Mouse (Mus musculus) heart, embryonic 11.5 days (tissue): ENCODE measurements at regions not wholly inside any gene's neighbourhood (a gene's known extent, or its start where the extent isn't known, plus 50 kb on each side); places are given as distances from the start of the nearest gene placed in this dataset.

Source experiments
- ATAC-seq: fragments of 200-750 bp; cut with Nextera tagmentation; replicated peaks from 2 replicates; pipeline ENCODE4 v1.8.0; 2017; ENCODE audit warnings: moderate library complexity; ENCODE audit not compliant: insufficient number of reproducible peaks, low FRiP score, low TSS enrichment
- H3K27ac ChIP-seq: fragments of 300-500 bp; sonication (generic); 2 replicates; pipeline ENCODE4 v1.5.1; 2014; ENCODE audit warnings: mild to moderate bottlenecking, low read depth, low read length
- H3K27me3 ChIP-seq: fragments of 300-500 bp; sonication (generic); 2 replicates; pipeline ENCODE4 v1.6.1; 2014; ENCODE audit warnings: mild to moderate bottlenecking, low read length, mixed read lengths; ENCODE audit not compliant: control insufficient read depth, insufficient read depth
- H3K36me3 ChIP-seq: fragments of 300-500 bp; sonication (generic); 2 replicates; pipeline ENCODE4 v1.6.1; 2014; ENCODE audit warnings: mild to moderate bottlenecking, low read length, moderate library complexity, mixed read lengths; ENCODE audit not compliant: control insufficient read depth, insufficient read depth
- H3K4me1 ChIP-seq: fragments of 300-500 bp; sonication (generic); 2 replicates; pipeline ENCODE4 v1.6.1; 2014; ENCODE audit warnings: low read length; ENCODE audit not compliant: control insufficient read depth, insufficient read depth
- H3K4me2 ChIP-seq: fragments of 300-500 bp; sonication (generic); 2 replicates; pipeline ENCODE4 v1.6.1; 2014; ENCODE audit warnings: mild to moderate bottlenecking, moderate library complexity
- H3K4me3 ChIP-seq: fragments of 300-500 bp; sonication (generic); 2 replicates; pipeline ENCODE4 v1.5.1; 2014; ENCODE audit warnings: low read depth, low read length
- H3K9ac ChIP-seq: fragments of 300-500 bp; sonication (generic); 2 replicates; pipeline ENCODE4 v1.6.1; 2014; ENCODE audit warnings: mild to moderate bottlenecking, low read depth, low read length, moderate library complexity
- H3K9me3 ChIP-seq: fragments of 300-500 bp; sonication (generic); replicated peaks from 2 replicates; pipeline ENCODE4 v1.6.1; 2016; ENCODE audit warnings: low read length; ENCODE audit not compliant: control insufficient read depth
- WGBS: fragments of 180-500 bp; shearing (Covaris S2); extraction: QIAGEN DNeasy Blood & Tissue Kit; methylation state at CpG from one replicate; pipeline ENCODE4 v1.1.7; 2014; ENCODE audit not compliant: insufficient replicate concordance; 5-methylcytosine and 5-hydroxymethylcytosine counted together

DNA sequence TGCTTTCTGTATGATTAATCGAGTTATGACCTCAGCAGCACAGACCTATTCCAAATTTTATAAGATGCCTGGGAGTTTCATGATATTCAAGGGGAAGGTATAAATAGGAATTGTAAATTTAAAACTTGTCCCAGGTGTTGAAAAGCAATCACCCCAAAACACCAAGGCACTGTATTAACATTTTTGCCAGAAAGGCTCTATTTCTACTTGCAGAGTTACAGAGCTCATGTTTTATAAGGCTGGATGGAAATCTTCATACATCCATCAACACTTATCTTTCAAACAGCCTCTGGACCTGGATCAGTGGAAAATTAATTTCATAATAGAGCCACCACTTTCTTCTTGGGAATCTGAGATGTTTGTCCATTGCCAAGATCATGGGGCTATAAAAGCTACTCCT is 96.6 kb downstream of the Rab11fip2 start:
- H3K4me2 ChIP-seq: no peak overlapping the region
- H3K36me3 ChIP-seq: no peaks in the 10 kb centered on the region
- no peak overlapping the region for H3K27ac ChIP-seq
- H3K9ac ChIP-seq: no peak overlapping the region
- 83% methylated on average over 1 of the region's 1 CpGs for WGBS
- ATAC-seq: no peak
- H3K4me3 ChIP-seq: no peak overlapping the region
- H3K27me3 ChIP-seq: no peaks in the 10 kb centered on the region
- no peaks in the 10 kb centered on the region for H3K4me1 ChIP-seq
- no peaks in the 10 kb centered on the region for H3K9me3 ChIP-seq

GRCm38 (mm10) chr19:59850696-59851095 is 92.8 kb downstream of the Rab11fip2 start:
- no peaks in the 10 kb centered on the region for H3K36me3 ChIP-seq
- ATAC-seq: no peak
- no peak overlapping the region for H3K4me3 ChIP-seq
- H3K27me3 ChIP-seq: no peaks in the 10 kb centered on the region
- 44% methylated on average over 5 of the region's 5 CpGs for WGBS
- no peaks in the 10 kb centered on the region for H3K4me1 ChIP-seq
- no peak overlapping the region for H3K9ac ChIP-seq
- no peaks in the 10 kb centered on the region for H3K9me3 ChIP-seq
- no peak overlapping the region for H3K27ac ChIP-seq
- no peak overlapping the region for H3K4me2 ChIP-seq

GRCm38 (mm10) chr19:59852011-59852738 is 91.3 kb downstream of the Rab11fip2 start:
- Histone ChIP-seq H3K9ac (no peak overlapping the region), H3K4me2 (no peak overlapping the region), H3K27me3 (no peaks in the 10 kb centered on the region), H3K9me3 (no peaks in the 10 kb centered on the region), H3K4me1 (no peaks in the 10 kb centered on the region), H3K27ac (no peak overlapping the region), H3K4me3 (no peak overlapping the region), H3K36me3 (no peaks in the 10 kb centered on the region)
- ATAC-seq: no peak
- 51% methylated on average over 1 of the region's 1 CpGs for WGBS
